Mouse (Mus musculus) spleen, postnatal 14 days (tissue): Measurements from ENCODE around the gene Dhx16.
"Not testable (repeated sequence)": the region's sequence is repeated elsewhere in the genome, so short reads cannot be mapped to it uniquely, and the experiment has no call there.

Source experiments
- DNase-seq, 2 experiments: peaks; one replicate each; pipeline ENCODE4 v3.0.0; 2021 to 2022; ENCODE audit warnings: low spot score in 2 of 2

The Dhx16 gene

DNA sequence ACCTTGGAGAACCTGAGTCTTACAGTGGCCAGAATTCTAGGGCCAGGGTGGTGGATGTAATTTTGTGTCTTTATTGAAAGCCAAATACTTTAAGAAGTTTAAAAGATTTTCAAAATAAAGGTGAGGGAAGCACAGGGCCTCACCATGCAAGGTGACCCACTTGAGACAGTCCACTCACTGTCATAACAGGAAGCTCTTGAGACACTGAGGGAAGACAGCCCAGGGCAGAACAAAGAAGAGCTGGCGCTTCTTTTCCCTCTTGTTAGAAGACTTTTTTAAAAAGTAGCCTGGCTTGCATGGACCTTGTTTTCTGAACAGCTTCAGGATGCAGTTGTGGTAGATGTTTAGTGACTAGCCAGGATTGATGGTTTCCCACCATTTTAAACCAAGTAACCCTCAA lies 40.8 kb downstream of the Dhx16 start:
- no peak for DNase-seq

DNA sequence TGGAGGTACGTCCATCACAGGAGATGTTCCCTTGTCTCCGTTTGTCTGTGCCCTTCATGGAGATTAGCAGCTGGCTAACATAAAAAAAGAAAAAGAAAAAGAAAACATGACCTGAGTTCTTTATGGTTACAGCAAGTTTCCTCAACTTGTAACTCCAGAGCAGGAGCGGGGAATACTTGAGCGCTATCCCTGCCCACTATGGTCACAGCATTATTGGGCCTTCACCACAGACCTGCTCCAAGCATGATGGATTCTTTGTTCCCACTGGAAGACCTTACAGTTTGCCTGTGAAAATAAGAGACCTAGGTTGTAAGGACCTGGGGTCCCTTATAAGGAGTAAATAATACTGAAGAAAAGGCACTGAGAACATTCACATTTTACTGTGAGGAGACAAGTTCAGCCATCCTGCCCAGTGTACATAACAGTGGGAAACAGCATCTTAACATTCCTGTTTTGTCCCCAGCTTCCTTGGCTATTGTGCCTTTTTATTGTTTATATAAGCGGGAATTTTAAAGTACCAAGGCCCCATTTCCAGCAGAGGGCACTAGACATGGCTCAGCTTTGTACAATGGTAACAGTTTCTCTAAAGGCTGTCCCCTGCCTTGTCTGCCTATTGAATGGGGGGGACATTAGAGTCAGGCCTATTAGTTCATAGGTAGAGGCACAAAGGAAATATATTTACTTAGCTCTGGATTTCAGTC lies 41.4 kb downstream of the Dhx16 start:
- DNase-seq: no peak

DNA sequence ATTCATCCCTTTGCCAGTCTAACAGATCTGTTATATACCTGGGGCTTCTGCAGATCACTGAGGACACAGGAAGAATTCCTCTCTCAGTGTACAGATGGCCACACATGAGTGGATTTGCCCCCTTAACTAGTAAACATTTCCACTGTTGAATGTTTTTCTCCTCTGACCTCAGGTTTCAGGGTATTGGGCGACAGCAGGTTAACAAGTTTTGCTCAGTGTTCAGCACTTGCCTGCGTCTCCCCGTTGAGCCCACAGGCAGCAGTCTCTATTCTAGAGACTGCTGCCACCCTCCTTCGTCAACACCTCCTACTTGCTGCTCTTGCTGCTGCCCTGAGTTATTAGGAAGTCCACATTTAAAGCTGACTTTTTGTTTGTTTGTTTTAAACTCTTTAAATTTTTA lies 42.1 kb downstream of the Dhx16 start:
- DNase-seq: no peak

DNA sequence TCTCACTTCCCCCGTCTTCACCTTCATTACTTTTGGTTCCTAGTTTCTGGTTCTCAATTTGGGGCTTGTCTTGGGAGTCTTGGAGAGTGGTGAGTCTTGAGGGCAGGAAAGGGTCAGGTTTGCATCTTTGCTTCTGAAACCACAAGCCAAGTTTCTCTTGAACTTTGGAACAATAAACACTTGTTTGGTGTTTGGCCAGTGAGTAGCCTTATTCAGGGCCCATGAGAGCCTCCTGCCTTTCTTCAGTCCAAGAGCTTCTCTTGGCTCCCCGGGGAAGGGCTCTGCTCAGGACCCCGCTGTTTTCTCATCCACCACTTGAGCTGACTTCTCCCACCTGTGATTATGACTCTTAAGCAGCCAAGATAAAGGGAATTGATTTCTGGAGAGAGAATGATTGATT lies 42.9 kb downstream of the Dhx16 start:
- DNase-seq: no peak

DNA sequence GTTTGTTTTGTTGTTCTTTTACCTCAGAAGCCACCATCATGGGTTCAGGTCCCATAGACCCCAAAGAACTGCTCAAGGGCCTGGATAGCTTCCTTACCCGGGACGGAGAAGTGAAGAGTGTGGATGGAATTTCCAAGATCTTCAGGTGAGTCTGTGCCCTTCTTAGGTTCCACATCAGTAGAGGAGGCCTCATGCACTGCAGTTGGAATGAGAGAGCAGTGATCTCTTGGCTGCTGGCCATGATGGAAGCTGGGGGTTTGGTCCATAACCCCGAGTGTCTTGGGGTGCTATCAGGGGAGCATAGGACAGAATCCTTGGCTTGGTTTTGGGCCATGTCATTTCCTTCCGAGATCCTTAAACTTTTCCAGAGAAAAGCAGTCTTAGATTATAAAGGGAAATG lies 43.7 kb downstream of the Dhx16 start:
- no peak for DNase-seq

DNA sequence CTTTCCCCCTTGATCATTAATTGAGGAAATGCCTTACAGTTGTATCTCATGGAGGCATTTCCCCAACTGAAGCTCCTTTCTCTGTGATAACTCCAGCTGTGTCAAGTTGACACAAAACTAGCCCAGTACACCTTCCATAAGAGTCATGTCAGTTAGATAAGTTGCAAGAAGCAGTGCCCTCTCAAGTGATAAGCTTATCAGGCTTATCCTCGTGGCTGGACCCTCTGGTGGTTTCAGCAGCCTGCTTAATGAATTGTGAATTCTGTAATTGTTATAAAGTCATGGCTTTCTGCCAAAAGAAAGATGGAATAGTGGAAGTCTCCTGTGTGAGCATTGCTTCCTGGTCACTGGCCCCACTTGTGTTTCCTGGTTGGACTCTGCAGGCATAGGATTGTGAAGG lies 47.9 kb downstream of the Dhx16 start:
- no peak for DNase-seq

DNA sequence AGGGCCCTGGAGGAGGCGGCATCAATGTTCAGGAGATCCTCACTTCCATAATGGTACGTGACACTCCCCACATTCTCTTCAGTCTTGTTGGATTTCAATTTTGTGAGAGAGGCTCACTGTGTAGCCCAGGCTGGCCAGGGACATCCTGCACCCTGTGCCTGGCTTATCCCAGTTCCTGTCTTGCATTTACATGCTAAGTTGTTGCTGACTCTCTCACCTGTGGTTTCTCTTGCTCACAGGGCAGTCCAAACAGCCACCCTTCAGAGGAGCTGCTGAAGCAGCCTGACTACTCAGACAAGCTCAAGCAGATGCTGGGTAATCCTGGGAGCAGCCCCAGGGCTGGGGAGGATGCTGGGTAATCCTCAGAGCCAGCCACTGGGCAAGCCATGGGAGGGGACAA lies 49.9 kb downstream of the Dhx16 start:
- no peak for DNase-seq

DNA sequence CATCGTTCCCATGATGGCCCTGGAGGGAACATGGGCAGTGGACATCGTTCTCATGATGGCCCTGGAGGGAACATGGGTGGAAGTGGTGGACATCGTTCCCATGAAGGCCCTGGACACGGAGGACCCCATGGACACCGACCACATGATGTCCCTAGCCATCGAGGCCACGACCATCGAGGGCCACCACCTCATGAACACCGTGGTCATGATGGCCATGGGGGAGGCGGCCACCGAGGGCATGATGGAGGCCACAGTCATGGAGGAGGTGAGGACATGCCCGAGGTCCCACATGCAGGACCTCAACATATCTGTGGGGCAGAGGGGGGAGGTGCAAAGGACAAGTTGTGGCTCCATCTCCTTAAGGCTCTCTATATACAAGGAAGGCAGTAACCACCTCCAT lies 51.0 kb downstream of the Dhx16 start:
- no peak for DNase-seq

DNA sequence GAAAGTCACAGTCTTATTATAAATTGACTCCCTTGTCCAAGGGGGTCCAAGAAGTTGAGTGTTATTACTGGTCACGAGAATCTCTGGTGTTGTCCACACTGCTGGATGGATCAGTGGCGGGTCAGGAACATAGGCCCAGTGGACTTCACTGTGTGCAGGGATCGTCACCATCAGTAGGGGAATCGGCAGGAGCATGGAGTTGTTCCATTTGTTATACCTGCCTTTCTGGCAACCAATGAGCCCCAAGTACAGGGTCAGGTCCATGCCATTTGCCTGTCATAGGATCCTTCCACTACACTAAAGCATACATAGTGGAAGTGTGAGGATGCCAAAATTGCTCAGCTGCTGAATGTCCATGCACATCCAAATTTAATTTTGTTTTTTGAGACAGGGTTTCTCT lies 53.0 kb downstream of the Dhx16 start:
- no peak for DNase-seq

DNA sequence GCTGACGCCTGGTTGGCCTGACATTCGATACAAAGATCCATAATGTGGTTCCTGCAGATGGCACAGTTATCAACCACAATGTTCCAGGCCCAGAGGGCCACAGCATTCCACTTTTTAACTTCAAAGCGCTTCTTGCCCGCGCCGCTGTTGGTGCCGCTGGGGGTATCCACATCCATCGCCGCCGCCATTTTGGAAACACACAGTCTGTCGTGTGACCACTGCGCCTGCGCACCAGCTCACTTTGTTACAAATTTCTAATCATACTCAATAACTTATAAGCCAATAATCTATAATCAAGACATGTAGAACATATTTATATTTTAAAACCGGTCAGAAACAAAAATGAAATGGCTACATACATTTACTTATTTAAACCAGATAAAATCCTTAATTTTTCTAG lies 56.1 kb downstream of the Dhx16 start:
- not testable (repeated sequence) for DNase-seq

DNA sequence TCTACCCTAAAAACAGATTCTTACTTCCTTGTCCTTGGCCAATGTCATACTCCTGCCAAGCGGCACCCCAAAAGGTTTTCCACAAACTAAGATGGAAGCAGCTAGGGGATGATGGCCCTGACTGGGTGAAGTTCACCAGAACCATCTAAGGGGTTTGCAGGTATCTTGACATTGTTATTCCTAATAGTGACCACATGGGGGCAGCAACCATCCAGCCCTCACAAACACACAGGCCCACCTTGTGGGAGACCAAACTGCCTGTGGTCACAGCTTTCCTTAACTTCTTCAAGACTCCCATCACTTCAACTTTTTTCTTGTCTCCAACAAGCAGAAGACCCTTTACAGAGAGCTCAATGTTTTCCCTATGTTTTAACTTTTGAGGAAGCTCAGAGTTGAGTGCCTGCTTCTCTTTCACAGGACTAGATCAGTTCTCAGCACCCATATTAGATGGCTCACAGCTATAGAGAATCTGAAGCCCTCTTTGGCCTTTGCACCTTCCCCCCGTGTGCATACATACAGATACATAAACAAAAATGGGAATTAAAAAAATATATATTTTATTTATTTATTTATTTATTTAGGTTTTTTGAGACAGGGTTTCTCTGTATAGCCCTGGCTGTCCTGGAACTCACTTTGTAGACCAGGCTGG lies 58.2 kb downstream of the Dhx16 start:
- peak in 1 of 2 experiments; percentile 40 for DNase-seq

DNA sequence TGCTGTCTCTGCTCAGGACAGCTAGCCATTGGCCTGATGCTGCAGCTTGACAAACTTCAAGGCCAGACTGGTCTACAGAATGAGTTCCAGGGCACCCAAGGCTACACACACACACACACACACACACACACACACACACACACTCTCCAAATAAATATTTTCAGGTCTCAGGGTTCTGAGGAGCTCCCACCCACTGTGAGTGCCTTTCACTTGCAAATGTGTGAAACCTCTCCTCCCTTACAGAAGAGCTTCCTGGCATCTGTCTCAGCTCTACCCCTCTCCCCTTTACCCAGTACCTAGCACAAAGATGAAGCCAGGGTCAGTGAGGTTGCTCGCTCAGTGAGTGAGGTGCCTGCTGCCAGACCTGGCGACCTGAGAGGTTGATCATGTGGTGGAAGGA lies 59.5 kb downstream of the Dhx16 start:
- DNase-seq: no peak

DNA sequence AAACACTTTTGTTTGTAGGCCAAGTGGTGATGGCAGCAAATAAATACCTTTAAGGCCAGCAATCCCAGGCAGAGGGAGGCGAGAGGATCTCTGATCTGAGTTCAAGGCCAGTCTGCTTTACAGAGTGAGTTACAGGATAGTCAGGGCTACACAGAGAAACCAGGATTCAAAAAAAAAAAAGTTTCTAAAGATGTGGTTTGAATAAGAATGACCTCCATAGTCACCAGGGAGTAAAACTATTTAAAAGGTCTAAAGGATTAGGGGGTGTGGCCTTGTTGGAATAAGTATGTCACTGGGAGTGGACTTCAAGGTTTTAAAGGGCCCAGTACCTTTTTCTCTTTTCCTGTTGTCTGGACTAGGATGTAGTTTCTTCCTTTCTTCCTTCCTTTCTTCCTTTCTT lies 60.3 kb downstream of the Dhx16 start:
- no peak for DNase-seq
